Comparison of ENCODE assay signal across 12 mouse cellular contexts in genomic region chr15:97809942-97810341, GRCm38 (mm10). TPM values are rescaled to one million over a fixed set of nuclear protein-coding genes. Genes with fewer than 3 reads are reported as not detected.
DNase-seq lines count a peak whose midpoint lies in the region; ATAC-seq lines count a peak whose summit lies in the region.
"Had no signal": no experiment of that assay in that cellular context is flagged by ENCODE, and none has a peak within 500 bp of the region (broad histone marks: within the 10 kb centered on the region; RNA-seq: fewer than 3 reads in every experiment).

No protein-coding gene starts in this region.

- 82% methylated on average over 5 of the region's 5 CpGs for WGBS in heart, embryonic 11.5 days (ENCODE audit: insufficient replicate concordance)
- 87% methylated on average over 5 of the region's 5 CpGs for WGBS in hindbrain, embryonic 16.5 days

- H3K9ac ChIP-seq in heart, embryonic 11.5 days (ENCODE audit: low read depth, low read length), result no peak overlapping the region
- H3K9ac ChIP-seq in hindbrain, embryonic 16.5 days (ENCODE audit: low read depth, low read length), result no peak overlapping the region

- H3K4me3 ChIP-seq in heart, embryonic 11.5 days (ENCODE audit: low read depth, low read length), result no peak overlapping the region
- no peak overlapping the region for H3K4me3 ChIP-seq in hindbrain, embryonic 16.5 days (ENCODE audit: low read length)

- H3K27ac ChIP-seq in heart, embryonic 11.5 days (ENCODE audit: low read depth, low read length), result no peak overlapping the region
- H3K27ac ChIP-seq in hindbrain, embryonic 16.5 days (ENCODE audit: low read depth, low read length), result no peak overlapping the region

- ATAC-seq in heart, embryonic 11.5 days (replicated peaks; ENCODE audit: insufficient number of reproducible peaks, low FRiP score, low TSS enrichment), result no peak
- ATAC-seq in erythroid progenitor cell, adult 5-6 weeks (replicated peaks; ENCODE audit: low FRiP score, poor library complexity, severe bottlenecking), result no peak
- no peak for ATAC-seq in hindbrain, embryonic 16.5 days
- ATAC-seq: midbrain, embryonic 16.5 days had no signal

- peak; percentile 94 for DNase-seq in heart, adult 11 months
- DNase-seq in ovary, postnatal 36 days (ENCODE audit: low spot score), result peak; percentile 68
- no peak for DNase-seq in ovary, postnatal 14 days (ENCODE audit: low spot score)
- peak; percentile 47 for DNase-seq in induced T-regulatory cell, adult 2 months (ENCODE audit: low read depth)
- DNase-seq in testis, postnatal 10 days (ENCODE audit: low spot score), result peak; percentile 73
- DNase-seq: cerebellum, adult 9-10 months; right cerebral cortex, postnatal 14 days had no signal

- peaks cover 14% of the 10 kb centered on the region for H3K36me3 ChIP-seq in heart, embryonic 11.5 days (ENCODE audit: control insufficient read depth, insufficient read depth, low read length)
- peaks cover 31% of the 10 kb centered on the region for H3K36me3 ChIP-seq in hindbrain, embryonic 16.5 days (ENCODE audit: control insufficient read depth, insufficient read depth, low read length)

- H3K9me3 ChIP-seq in heart, embryonic 11.5 days (replicated peaks; ENCODE audit: control insufficient read depth, low read length), result no peaks in the 10 kb centered on the region
- H3K9me3 ChIP-seq in hindbrain, embryonic 16.5 days (ENCODE audit: control insufficient read depth, low read length), result no peaks in the 10 kb centered on the region
- H3K9me3 ChIP-seq: G1E had no signal

- no peak overlapping the region for H3K4me2 ChIP-seq in heart, embryonic 11.5 days
- H3K4me2 ChIP-seq in hindbrain, embryonic 16.5 days (ENCODE audit: low read length), result no peak overlapping the region

- peaks cover 24% of the 10 kb centered on the region for H3K4me1 ChIP-seq in heart, embryonic 11.5 days (ENCODE audit: control insufficient read depth, insufficient read depth, low read length)
- H3K4me1 ChIP-seq in hindbrain, embryonic 16.5 days (ENCODE audit: control insufficient read depth, insufficient read depth, low read depth, low read length), result peaks cover 20% of the 10 kb centered on the region

- no peaks in the 10 kb centered on the region for H3K27me3 ChIP-seq in heart, embryonic 11.5 days (ENCODE audit: control insufficient read depth, insufficient read depth, low read length)
- no peaks in the 10 kb centered on the region for H3K27me3 ChIP-seq in hindbrain, embryonic 16.5 days (replicated peaks; ENCODE audit: control insufficient read depth, insufficient read depth, low read length)

RNA-seq across cellular contexts. Expression of gene Slc48a1, which starts 31.6 kb away (rescaled TPM):
- polyA plus RNA-seq in heart, embryonic 11.5 days (2014; fragmentation: Nextera tagmentation; extraction: Ambion mirVana), result 45.1 and 51.1 TPM in 2 replicates
- total RNA-seq in erythroid progenitor cell, adult 5-6 weeks (2015; ENCODE audit: low replicate concordance), result 122 and 124 TPM in 2 replicates
- total RNA-seq in erythroid progenitor cell, adult 5-6 weeks (2017; ENCODE audit: low replicate concordance), result 74.2 and 96.2 TPM in 2 replicates
- polyA plus RNA-seq in hindbrain, embryonic 16.5 days (2015; fragmentation: Nextera tagmentation; extraction: Ambion mirVana), result 118 and 122 TPM in 2 replicates

RNA-seq across cellular contexts. Expression of gene Hdac7, which starts 34.4 kb away (rescaled TPM):
- 24.6 and 25.0 TPM in 2 replicates for polyA plus RNA-seq in heart, embryonic 11.5 days (2014; fragmentation: Nextera tagmentation; extraction: Ambion mirVana)
- total RNA-seq in erythroid progenitor cell, adult 5-6 weeks (2015; ENCODE audit: low replicate concordance), result 15.1 and 26.8 TPM in 2 replicates
- 2.4 and 9.8 TPM in 2 replicates for total RNA-seq in erythroid progenitor cell, adult 5-6 weeks (2017; ENCODE audit: low replicate concordance)
- 25.2 and 27.4 TPM in 2 replicates for polyA plus RNA-seq in hindbrain, embryonic 16.5 days (2015; fragmentation: Nextera tagmentation; extraction: Ambion mirVana)

RNA-seq across cellular contexts. Expression of gene Rapgef3, which starts 42.2 kb away (rescaled TPM):
- 8.3 and 8.5 TPM in 2 replicates for polyA plus RNA-seq in heart, embryonic 11.5 days (2014; fragmentation: Nextera tagmentation; extraction: Ambion mirVana)
- total RNA-seq in erythroid progenitor cell, adult 5-6 weeks (2015; ENCODE audit: low replicate concordance), result not detected in 2 replicates
- total RNA-seq in erythroid progenitor cell, adult 5-6 weeks (2017; ENCODE audit: low replicate concordance), result 3.9 TPM in 1 of 2 replicates, not detected in the other
- polyA plus RNA-seq in hindbrain, embryonic 16.5 days (2015; fragmentation: Nextera tagmentation; extraction: Ambion mirVana), result 17.8 and 18.4 TPM in 2 replicates
